19 mouse cellular contexts compared by ENCODE assay signal in genomic region chr1:13870631-13871286, GRCm38 (mm10).
DNase-seq lines count a peak whose midpoint lies in the region; ATAC-seq and TF ChIP-seq lines count a peak whose summit lies in the region.
"Had no signal": no experiment of that assay in that cellular context is flagged by ENCODE, and none has a peak within 500 bp of the region (broad histone marks: within the 10 kb centered on the region; RNA-seq: fewer than 3 reads in every experiment).

No protein-coding gene starts in this region.

- no peak overlapping the region for H3K4me2 ChIP-seq in forebrain, postnatal 0 days (ENCODE audit: low read depth)
- H3K4me2 ChIP-seq in forebrain, embryonic 12.5 days = no peak overlapping the region
- H3K4me2 ChIP-seq in midbrain, embryonic 15.5 days = no peak overlapping the region
- no peak overlapping the region for H3K4me2 ChIP-seq in midbrain, postnatal 0 days (ENCODE audit: low read depth, low read length, poor library complexity, severe bottlenecking)
- H3K4me2 ChIP-seq: embryonic facial prominence, embryonic 15.5 days; heart, embryonic 15.5 days; intestine, embryonic 15.5 days; liver, embryonic 12.5 days; midbrain, embryonic 12.5 days; neural tube, embryonic 13.5 days had no signal

- intact Hi-C loops in gastrocnemius, postnatal 14 days (cut with DNase I; ENCODE audit: low total_unique reads) = no loop called here

- peak; percentile 17 for DNase-seq in forebrain, postnatal 0 days
- no peak for DNase-seq in midbrain, embryonic 10.5 days (ENCODE audit: low spot score)
- peak; percentile 33 to 49 for DNase-seq in frontal cortex, postnatal 36 days (ENCODE audit: low spot score in 2 of 2)
- peak; percentile 55 for DNase-seq in midbrain, postnatal 0 days (ENCODE audit: low spot score)
- DNase-seq in gastrocnemius, postnatal 14 days = no peak
- DNase-seq in retina, postnatal 1 day = no peak
- DNase-seq: adrenal gland, postnatal 25 days; B cell, adult 2 months; heart, adult 11 months; kidney, postnatal 14 days; thymus, adult 2 months had no signal

- H3K36me3 ChIP-seq in forebrain, postnatal 0 days (ENCODE audit: insufficient read depth) = no peaks in the 10 kb centered on the region
- no peaks in the 10 kb centered on the region for H3K36me3 ChIP-seq in forebrain, embryonic 12.5 days (replicated peaks)
- H3K36me3 ChIP-seq in midbrain, embryonic 15.5 days (replicated peaks) = no peaks in the 10 kb centered on the region
- H3K36me3 ChIP-seq in midbrain, embryonic 10.5 days = no peaks in the 10 kb centered on the region
- H3K36me3 ChIP-seq in midbrain, postnatal 0 days (ENCODE audit: insufficient read depth, low read length) = no peaks in the 10 kb centered on the region
- H3K36me3 ChIP-seq: embryonic facial prominence, embryonic 15.5 days; heart, embryonic 15.5 days; intestine, embryonic 15.5 days; liver, embryonic 12.5 days; midbrain, embryonic 12.5 days; neural tube, embryonic 13.5 days had no signal

- no peak for TF ChIP-seq CTCF in forebrain, postnatal 0 days (IDR thresholded peaks at IDR 0.05; ENCODE audit: low read depth)
- TF ChIP-seq CTCF in midbrain, postnatal 0 days (IDR thresholded peaks at IDR 0.05) = no peak

- 59% methylated on average over 3 of the region's 3 CpGs for WGBS in forebrain, postnatal 0 days
- WGBS in forebrain, embryonic 12.5 days = 82% methylated on average over 3 of the region's 3 CpGs
- 63% methylated on average over 3 of the region's 3 CpGs for WGBS in midbrain, embryonic 15.5 days
- 77% methylated on average over 3 of the region's 3 CpGs for WGBS in midbrain, embryonic 10.5 days
- 53% methylated on average over 3 of the region's 3 CpGs for WGBS in midbrain, postnatal 0 days

- no peak overlapping the region for H3K9ac ChIP-seq in forebrain, postnatal 0 days
- no peak overlapping the region for H3K9ac ChIP-seq in forebrain, embryonic 12.5 days
- no peak overlapping the region for H3K9ac ChIP-seq in midbrain, embryonic 15.5 days
- no peak overlapping the region for H3K9ac ChIP-seq in midbrain, postnatal 0 days (replicated peaks; ENCODE audit: low read length, poor library complexity, severe bottlenecking)
- H3K9ac ChIP-seq: embryonic facial prominence, embryonic 15.5 days; heart, embryonic 15.5 days; intestine, embryonic 15.5 days; liver, embryonic 12.5 days; midbrain, embryonic 12.5 days; neural tube, embryonic 13.5 days had no signal

- H3K27ac ChIP-seq in forebrain, postnatal 0 days (ENCODE audit: low read depth, low read length) = no peak overlapping the region
- no peak overlapping the region for H3K27ac ChIP-seq in forebrain, embryonic 12.5 days
- H3K27ac ChIP-seq in midbrain, embryonic 15.5 days = no peak overlapping the region
- no peak overlapping the region for H3K27ac ChIP-seq in midbrain, embryonic 10.5 days (replicated peaks)
- no peak overlapping the region for H3K27ac ChIP-seq in midbrain, postnatal 0 days (ENCODE audit: low read depth, low read length)
- H3K27ac ChIP-seq: embryonic facial prominence, embryonic 15.5 days; heart, embryonic 15.5 days; intestine, embryonic 15.5 days; liver, embryonic 12.5 days; midbrain, embryonic 12.5 days; neural tube, embryonic 13.5 days had no signal

- no peaks in the 10 kb centered on the region for H3K4me1 ChIP-seq in forebrain, postnatal 0 days (ENCODE audit: insufficient read depth)
- H3K4me1 ChIP-seq in forebrain, embryonic 12.5 days = no peaks in the 10 kb centered on the region
- no peaks in the 10 kb centered on the region for H3K4me1 ChIP-seq in midbrain, embryonic 15.5 days
- H3K4me1 ChIP-seq in midbrain, embryonic 10.5 days = 0 out of 2 replicates have a peak, but pooled peaks cover 3% of the 10 kb centered on the region
- no peaks in the 10 kb centered on the region for H3K4me1 ChIP-seq in midbrain, postnatal 0 days (ENCODE audit: insufficient read depth, low read length)
- H3K4me1 ChIP-seq: embryonic facial prominence, embryonic 15.5 days; heart, embryonic 15.5 days; intestine, embryonic 15.5 days; liver, embryonic 12.5 days; midbrain, embryonic 12.5 days; neural tube, embryonic 13.5 days had no signal

- H3K9me3 ChIP-seq in forebrain, postnatal 0 days (ENCODE audit: low read length) = no peaks in the 10 kb centered on the region
- no peaks in the 10 kb centered on the region for H3K9me3 ChIP-seq in forebrain, embryonic 12.5 days
- no peaks in the 10 kb centered on the region for H3K9me3 ChIP-seq in midbrain, embryonic 15.5 days
- no peaks in the 10 kb centered on the region for H3K9me3 ChIP-seq in midbrain, embryonic 10.5 days (replicated peaks)
- no peaks in the 10 kb centered on the region for H3K9me3 ChIP-seq in midbrain, postnatal 0 days (ENCODE audit: low read length)
- H3K9me3 ChIP-seq: embryonic facial prominence, embryonic 15.5 days; heart, embryonic 15.5 days; intestine, embryonic 15.5 days; liver, embryonic 12.5 days; midbrain, embryonic 12.5 days; neural tube, embryonic 13.5 days had no signal

- no peaks in the 10 kb centered on the region for H3K27me3 ChIP-seq in forebrain, postnatal 0 days (ENCODE audit: insufficient read depth, low read length)
- no peaks in the 10 kb centered on the region for H3K27me3 ChIP-seq in forebrain, embryonic 12.5 days
- H3K27me3 ChIP-seq in midbrain, embryonic 15.5 days (replicated peaks) = no peaks in the 10 kb centered on the region
- H3K27me3 ChIP-seq in midbrain, embryonic 10.5 days (ENCODE audit: low read depth, poor library complexity, severe bottlenecking) = no peaks in the 10 kb centered on the region
- H3K27me3 ChIP-seq in midbrain, postnatal 0 days (ENCODE audit: insufficient read depth, low read length) = no peaks in the 10 kb centered on the region
- H3K27me3 ChIP-seq: embryonic facial prominence, embryonic 15.5 days; heart, embryonic 15.5 days; intestine, embryonic 15.5 days; liver, embryonic 12.5 days; midbrain, embryonic 12.5 days; neural tube, embryonic 13.5 days had no signal

- ATAC-seq in forebrain, postnatal 0 days = peak; percentile 79
- no peak for ATAC-seq in forebrain, embryonic 12.5 days (ENCODE audit: low FRiP score)
- peak; percentile 89 for ATAC-seq in midbrain, embryonic 15.5 days (replicated peaks)
- peak; percentile 70; the same call in 1 of the 2 replicates for ATAC-seq in midbrain, postnatal 0 days (ENCODE audit: low FRiP score)
- ATAC-seq: intestine, embryonic 15.5 days; liver, embryonic 12.5 days had no signal

- no peak overlapping the region for H3K4me3 ChIP-seq in forebrain, postnatal 0 days (ENCODE audit: low read depth, low read length)
- H3K4me3 ChIP-seq in forebrain, embryonic 12.5 days (replicated peaks) = no peak overlapping the region
- H3K4me3 ChIP-seq in midbrain, embryonic 15.5 days = no peak overlapping the region
- no peak overlapping the region for H3K4me3 ChIP-seq in midbrain, embryonic 10.5 days
- no peak overlapping the region for H3K4me3 ChIP-seq in midbrain, postnatal 0 days (ENCODE audit: low read depth, low read length)
- H3K4me3 ChIP-seq: embryonic facial prominence, embryonic 15.5 days; heart, embryonic 15.5 days; intestine, embryonic 15.5 days; liver, embryonic 12.5 days; midbrain, embryonic 12.5 days; neural tube, embryonic 13.5 days had no signal

Comparison
In these comparisons a context has a peak if more than half of its experiments do, and no peak if none do; other contexts are left out.
1. DNase-seq: peak in forebrain, postnatal 0 days (single experiment), frontal cortex, postnatal 36 days (2 of 2) and midbrain, postnatal 0 days (single experiment); none in midbrain, embryonic 10.5 days (single experiment), gastrocnemius, postnatal 14 days (single experiment) and retina, postnatal 1 day (single experiment).